22 mouse cellular contexts compared by ENCODE assay signal in genomic region chr8:103494670-103495069, GRCm38 (mm10).
DNase-seq lines count a peak whose midpoint lies in the region; ATAC-seq and TF ChIP-seq lines count a peak whose summit lies in the region.
"Had no signal": no experiment of that assay in that cellular context is flagged by ENCODE, and none has a peak within 500 bp of the region (broad histone marks: within the 10 kb centered on the region; RNA-seq: fewer than 3 reads in every experiment).

No protein-coding gene starts in this region.

- WGBS in kidney, embryonic 15.5 days = 29% methylated on average over 1 of the region's 1 CpGs
- 10% methylated on average over 1 of the region's 1 CpGs for WGBS in lung, embryonic 14.5 days
- WGBS in lung, adult 2 months = 36% methylated on average over 1 of the region's 1 CpGs
- WGBS in lung, embryonic 16.5 days = 32% methylated on average over 1 of the region's 1 CpGs

- H3K27ac ChIP-seq in kidney, embryonic 15.5 days = peak overlapping the region; percentile 68
- peak overlapping the region; percentile 84 for H3K27ac ChIP-seq in lung, embryonic 14.5 days (ENCODE audit: low read depth)
- H3K27ac ChIP-seq in lung, embryonic 16.5 days (ENCODE audit: low read length) = peak overlapping the region; percentile 45
- H3K27ac ChIP-seq: forebrain, embryonic 12.5 days; hindbrain, embryonic 13.5 days; liver, embryonic 14.5 days; midbrain, embryonic 10.5 days; stomach, embryonic 15.5 days had no signal

- no peak for DNase-seq in kidney, postnatal 36 days
- peak; percentile 87 for DNase-seq in lung, embryonic 14.5 days
- DNase-seq in lung, adult 2 months = no peak
- DNase-seq in thymus, postnatal 25 days = no peak
- DNase-seq in cerebellum, adult 8-10 months = no peak
- DNase-seq: adrenal gland, postnatal 36 days; B cell, adult 2 months; cerebellum, adult 9-11 months; layer of hippocampus, postnatal 36 days; right cerebral cortex, postnatal 4 days; thymus, postnatal 36 days had no signal

- H3K27me3 ChIP-seq in kidney, embryonic 15.5 days = no peaks in the 10 kb centered on the region
- no peaks in the 10 kb centered on the region for H3K27me3 ChIP-seq in lung, embryonic 14.5 days (ENCODE audit: insufficient read depth, low read length)
- no peaks in the 10 kb centered on the region for H3K27me3 ChIP-seq in lung, embryonic 16.5 days (ENCODE audit: control insufficient read depth, insufficient read depth, low read depth, low read length)
- H3K27me3 ChIP-seq: CH12.LX; forebrain, embryonic 12.5 days; hindbrain, embryonic 13.5 days; limb, embryonic 15.5 days; Patski; stomach, embryonic 15.5 days had no signal

- TF ChIP-seq CTCF in lung, embryonic 14.5 days (IDR thresholded peaks at IDR 0.05; ENCODE audit: low read depth) = no peak
- no peak for TF ChIP-seq CTCF in lung, adult 2 months (IDR thresholded peaks at IDR 0.05; ENCODE audit: insufficient read depth, low read length)

- no peak overlapping the region for H3K4me3 ChIP-seq in kidney, embryonic 15.5 days (replicated peaks)
- no peak overlapping the region for H3K4me3 ChIP-seq in lung, embryonic 14.5 days (ENCODE audit: low read depth, low read length)
- H3K4me3 ChIP-seq in lung, adult 2 months (replicated peaks; ENCODE audit: extremely low read depth, low read depth, low read length) = no peak overlapping the region
- H3K4me3 ChIP-seq in lung, embryonic 16.5 days (ENCODE audit: low read length) = no peak overlapping the region
- H3K4me3 ChIP-seq: forebrain, embryonic 12.5 days; hindbrain, embryonic 13.5 days; limb, embryonic 15.5 days; midbrain, embryonic 10.5 days; stomach, embryonic 15.5 days had no signal

- H3K36me3 ChIP-seq in kidney, embryonic 15.5 days = no peaks in the 10 kb centered on the region
- H3K36me3 ChIP-seq in lung, embryonic 14.5 days (ENCODE audit: insufficient read depth) = no peaks in the 10 kb centered on the region
- no peaks in the 10 kb centered on the region for H3K36me3 ChIP-seq in lung, embryonic 16.5 days (ENCODE audit: control insufficient read depth, insufficient read depth, low read length)
- H3K36me3 ChIP-seq: forebrain, embryonic 12.5 days; G1E; hindbrain, embryonic 13.5 days; limb, embryonic 15.5 days; midbrain, embryonic 10.5 days; stomach, embryonic 15.5 days had no signal

- H3K4me1 ChIP-seq in kidney, embryonic 15.5 days = peaks cover 30% of the 10 kb centered on the region
- H3K4me1 ChIP-seq in lung, embryonic 14.5 days (ENCODE audit: insufficient read depth) = peaks cover 8% of the 10 kb centered on the region; the same call in 1 of the 2 replicates
- H3K4me1 ChIP-seq in lung, adult 2 months (ENCODE audit: control insufficient read depth, insufficient read depth, low read length) = no peaks in the 10 kb centered on the region
- H3K4me1 ChIP-seq in lung, embryonic 16.5 days (replicated peaks; ENCODE audit: control insufficient read depth, insufficient read depth, low read length) = peaks cover 5% of the 10 kb centered on the region
- H3K4me1 ChIP-seq: forebrain, embryonic 12.5 days; hindbrain, embryonic 13.5 days; midbrain, embryonic 10.5 days had no signal

- TF ChIP-seq POLR2A in lung, adult 2 months (IDR thresholded peaks at IDR 0.05; ENCODE audit: borderline replicate concordance, extremely low read depth, low read depth, low read length) = no peak

- no peaks in the 10 kb centered on the region for H3K9me3 ChIP-seq in kidney, embryonic 15.5 days (replicated peaks)
- H3K9me3 ChIP-seq in lung, embryonic 14.5 days (ENCODE audit: low read depth, low read length) = no peaks in the 10 kb centered on the region
- H3K9me3 ChIP-seq in lung, embryonic 16.5 days (ENCODE audit: control insufficient read depth, low read length) = no peaks in the 10 kb centered on the region
- H3K9me3 ChIP-seq: forebrain, embryonic 12.5 days; hindbrain, embryonic 13.5 days; limb, embryonic 15.5 days; midbrain, embryonic 10.5 days; stomach, embryonic 15.5 days had no signal

- H3K4me2 ChIP-seq in kidney, embryonic 15.5 days = no peak overlapping the region
- no peak overlapping the region for H3K4me2 ChIP-seq in lung, embryonic 14.5 days
- H3K4me2 ChIP-seq in lung, embryonic 16.5 days (ENCODE audit: low read depth, low read length) = no peak overlapping the region
- H3K4me2 ChIP-seq: forebrain, embryonic 12.5 days; hindbrain, embryonic 13.5 days; limb, embryonic 15.5 days; stomach, embryonic 15.5 days had no signal

- H3K9ac ChIP-seq in kidney, embryonic 15.5 days = no peak overlapping the region
- H3K9ac ChIP-seq in lung, embryonic 14.5 days = no peak overlapping the region
- H3K9ac ChIP-seq in lung, embryonic 16.5 days (ENCODE audit: low read length) = no peak overlapping the region
- H3K9ac ChIP-seq: forebrain, embryonic 12.5 days; hindbrain, embryonic 13.5 days; limb, embryonic 15.5 days; liver, embryonic 14.5 days; stomach, embryonic 15.5 days had no signal

- ATAC-seq in kidney, embryonic 15.5 days (replicated peaks; ENCODE audit: low FRiP score) = peak; percentile 41; the same call in 1 of the 2 replicates
- ATAC-seq in lung, embryonic 14.5 days (ENCODE audit: insufficient read depth) = peak; percentile 98
- ATAC-seq in lung, embryonic 16.5 days (ENCODE audit: low read depth) = peak; percentile 96
- ATAC-seq: Patski had no signal

Comparison
In these comparisons a context has a peak if more than half of its experiments do, and no peak if none do; other contexts are left out.
1. ATAC-seq: peak in every context shown above with its lines; median percentile 98 in lung, embryonic 14.5 days; 96 in lung, embryonic 16.5 days; 41 in kidney, embryonic 15.5 days.